Mouse (Mus musculus) cerebellum, postnatal 14 days (tissue): ENCODE data around the gene Nucb1.
"Not testable (repeated sequence)": the region's sequence is repeated elsewhere in the genome, so short reads cannot be mapped to it uniquely, and the experiment has no call there.

Source experiments
- DNase-seq, 2 experiments: peaks; one replicate each; pipeline ENCODE4 v3.0.0; 2021; ENCODE audit warnings: mixed read lengths in 2 of 2

The Nucb1 gene

GRCm38 (mm10) chr7:45488293-45489204 lies 21.7 kb downstream of the Nucb1 start, which contains the start of gene Dhdh:
Gene Dhdh, minus strand, starts transcription at chr7:45488805.
- peak; percentile 70 to 73 for DNase-seq

GRCm38 (mm10) chr7:45487861-45488292 lies 22.3 kb downstream of the Nucb1 start:
- peak in 1 of 2 experiments; percentile 30 for DNase-seq

- no peak for DNase-seq
These were observed 23.3 kb downstream of the Nucb1 start, which contains the start of gene Gm45808 for GRCm38 (mm10) chr7:45486761-45487415. Gene Gm45808, minus strand, starts transcription at chr7:45486811.

- DNase-seq, result no peak
These were observed 24.0 kb downstream of the Nucb1 start for GRCm38 (mm10) chr7:45486158-45486557.

- DNase-seq, result not testable (repeated sequence)
These were observed 25.2 kb downstream of the Nucb1 start for GRCm38 (mm10) chr7:45484985-45485384.

- DNase-seq, result no peak
These were observed 28.0 kb downstream of the Nucb1 start for GRCm38 (mm10) chr7:45482166-45482565.

- peak; percentile 79 for DNase-seq
These were observed 28.8 kb downstream of the Nucb1 start, which contains the start of gene Tulp2 for GRCm38 (mm10) chr7:45481374-45481927. Gene Tulp2, plus strand, starts transcription at chr7:45481877.

GRCm38 (mm10) chr7:45480310-45480709 lies 29.9 kb downstream of the Nucb1 start:
- DNase-seq, result not testable (repeated sequence)

GRCm38 (mm10) chr7:45478774-45479173 lies 31.4 kb downstream of the Nucb1 start:
- no peak for DNase-seq

GRCm38 (mm10) chr7:45477003-45477402 lies 33.2 kb downstream of the Nucb1 start:
- peak; percentile 79 to 80 for DNase-seq

- no peak for DNase-seq
These were observed 33.8 kb downstream of the Nucb1 start for GRCm38 (mm10) chr7:45476453-45476852.

GRCm38 (mm10) chr7:45475291-45475969 lies 34.8 kb downstream of the Nucb1 start:
- peak; percentile 46 to 60 for DNase-seq

- peak; percentile 79 to 86 for DNase-seq
These were observed 39.3 kb downstream of the Nucb1 start for GRCm38 (mm10) chr7:45470869-45471268.

- no peak for DNase-seq
These were observed 43.0 kb downstream of the Nucb1 start for GRCm38 (mm10) chr7:45467090-45467670.

GRCm38 (mm10) chr7:45466283-45467089 lies 43.7 kb downstream of the Nucb1 start, which contains the start of gene Bax:
Gene Bax, minus strand, starts transcription at chr7:45466898.
- DNase-seq, result peak; percentile 99

- DNase-seq, result peak in 1 of 2 experiments; percentile 45
These were observed 44.7 kb downstream of the Nucb1 start for GRCm38 (mm10) chr7:45465549-45465948.

- DNase-seq, result no peak
These were observed 45.1 kb downstream of the Nucb1 start for GRCm38 (mm10) chr7:45465112-45465511.

GRCm38 (mm10) chr7:45463987-45464778 lies 46.0 kb downstream of the Nucb1 start:
- peak in 1 of 2 experiments; percentile 59 for DNase-seq

- DNase-seq, result not testable (repeated sequence)
These were observed 47.3 kb downstream of the Nucb1 start for GRCm38 (mm10) chr7:45462868-45463267.

GRCm38 (mm10) chr7:45462325-45462724 lies 47.9 kb downstream of the Nucb1 start:
- no peak for DNase-seq
